Mouse (Mus musculus) liver, embryonic 13.5 days (tissue): Measurements from ENCODE around the gene Mad2l2. TPM values are rescaled to one million over a fixed set of nuclear protein-coding genes. Genes with fewer than 3 reads are reported as not detected.

Experiments
- ATAC-seq: fragments of 200-750 bp; cut with Nextera tagmentation; 2 replicates; pipeline ENCODE4 v1.8.0; 2017; ENCODE audit warnings: low read depth, mild to moderate bottlenecking, moderate number of reproducible peaks, moderate library complexity
- DNase-seq: peaks from one replicate; pipeline ENCODE4 v3.0.0; 2022
- H3K27ac ChIP-seq: fragments of 300-500 bp; sonication (generic); 2 replicates; pipeline ENCODE4 v1.5.1; 2015; ENCODE audit warnings: moderate library complexity, mild to moderate bottlenecking, inconsistent platforms
- H3K27me3 ChIP-seq: fragments of 300-500 bp; sonication (generic); 2 replicates; pipeline ENCODE4 v1.6.1; 2015; ENCODE audit warnings: mild to moderate bottlenecking, inconsistent platforms
- H3K36me3 ChIP-seq: fragments of 300-500 bp; sonication (generic); 2 replicates; pipeline ENCODE4 v1.6.1; 2015; ENCODE audit warnings: mild to moderate bottlenecking, inconsistent platforms
- H3K4me1 ChIP-seq: fragments of 300-500 bp; sonication (generic); replicated peaks from 2 replicates; pipeline ENCODE4 v1.6.1; 2015; ENCODE audit warnings: inconsistent platforms
- H3K4me2 ChIP-seq: fragments of 300-500 bp; sonication (generic); 2 replicates; pipeline ENCODE4 v1.6.1; 2015; ENCODE audit warnings: inconsistent platforms, mild to moderate bottlenecking, moderate library complexity
- H3K4me3 ChIP-seq: fragments of 300-500 bp; sonication (generic); replicated peaks from 2 replicates; pipeline ENCODE4 v1.5.1; 2015; ENCODE audit warnings: mild to moderate bottlenecking, inconsistent platforms
- H3K9ac ChIP-seq: fragments of 300-500 bp; sonication (generic); 2 replicates; pipeline ENCODE4 v1.6.1; 2015; ENCODE audit warnings: mild to moderate bottlenecking, inconsistent platforms
- H3K9me3 ChIP-seq: fragments of 300-500 bp; sonication (generic); replicated peaks from 2 replicates; pipeline ENCODE4 v1.6.1; 2016; ENCODE audit warnings: inconsistent platforms
- WGBS: fragments of 180-500 bp; shearing (Covaris S2); methylation state at CpG from one replicate; pipeline ENCODE4 v1.1.7; 2015; ENCODE audit not compliant: insufficient replicate concordance; 5-methylcytosine and 5-hydroxymethylcytosine counted together
- polyA plus RNA-seq: library from polyadenylated mRNA; unstranded; fragments of >200 nt; fragmentation: Nextera tagmentation; extraction: Ambion mirVana; gene quantifications from 2 replicates; pipeline ENCODE4 v1.2.1, GENCODE M21; 2015

The Mad2l2 gene
- polyA plus RNA-seq, 1 experiment from 2014 or later = 21.0 TPM

- WGBS = 65% methylated on average over 4 of the region's 4 CpGs
- Histone ChIP-seq H3K27me3 (no peaks in the 10 kb centered on the region), H3K4me1 (peaks cover 41% of the 10 kb centered on the region), H3K4me3 (no peak overlapping the region), H3K27ac (no peak overlapping the region), H3K36me3 (no peaks in the 10 kb centered on the region), H3K9ac (no peak overlapping the region), H3K4me2 (no peak overlapping the region), H3K9me3 (no peaks in the 10 kb centered on the region)
- DNase-seq = no peak
- ATAC-seq = no peak
Observed at GRCm38 (mm10) chr4:148089166-148089565, 41.0 kb upstream of the Mad2l2 start.

- Histone ChIP-seq H3K4me2 (no peak overlapping the region), H3K4me3 (no peak overlapping the region), H3K27me3 (no peaks in the 10 kb centered on the region), H3K4me1 (peaks cover 21% of the 10 kb centered on the region), H3K9ac (no peak overlapping the region), H3K27ac (no peak overlapping the region), H3K9me3 (no peaks in the 10 kb centered on the region), H3K36me3 (no peaks in the 10 kb centered on the region)
- ATAC-seq (no peak), DNase-seq (no peak)
- 83% methylated on average over 1 of the region's 1 CpGs for WGBS
Observed at GRCm38 (mm10) chr4:148091181-148091580, 39.0 kb upstream of the Mad2l2 start.

DNA sequence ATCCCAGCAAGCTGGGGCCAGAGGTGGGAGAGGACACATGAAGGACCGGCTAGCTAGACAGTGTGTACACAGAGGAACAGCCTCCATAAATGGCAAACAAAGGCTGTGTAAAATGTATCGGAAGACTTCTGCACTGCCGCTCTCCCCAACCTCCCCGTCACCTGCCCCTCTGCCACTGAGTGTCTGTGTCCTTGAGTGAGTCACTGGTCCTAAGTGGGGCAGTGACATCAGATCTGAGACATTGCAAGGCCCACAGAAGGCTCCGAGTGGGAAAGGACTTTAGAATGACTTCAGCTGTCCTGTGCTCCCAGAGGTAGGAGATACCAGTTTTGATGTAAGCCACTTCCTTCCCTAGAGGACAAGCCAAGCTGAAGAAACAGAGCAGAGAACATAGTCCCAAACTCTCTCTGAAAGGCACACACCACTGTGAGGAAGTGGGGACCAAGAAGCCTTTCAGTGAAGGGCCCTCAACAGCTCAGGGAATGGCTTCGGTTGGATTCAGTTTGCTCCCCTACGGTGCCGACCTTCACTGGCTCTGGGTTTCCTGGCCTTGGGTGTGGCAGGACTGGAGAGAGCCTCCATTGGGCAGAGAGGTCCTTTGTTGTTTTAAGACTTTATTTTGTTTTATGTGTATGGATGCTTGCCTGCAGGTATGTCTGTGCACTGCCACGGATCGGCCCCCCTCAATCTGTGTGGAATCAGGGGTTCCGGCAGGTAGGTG is 37.5 kb upstream of the Mad2l2 start:
- Histone ChIP-seq H3K4me1 (peaks cover 6% of the 10 kb centered on the region), H3K36me3 (no peaks in the 10 kb centered on the region), H3K9me3 (no peaks in the 10 kb centered on the region), H3K27me3 (no peaks in the 10 kb centered on the region), H3K4me2 (no peak overlapping the region), H3K9ac (no peak overlapping the region), H3K4me3 (no peak overlapping the region), H3K27ac (no peak overlapping the region)
- WGBS = 75% methylated on average over 11 of the region's 11 CpGs
- ATAC-seq (no peak), DNase-seq (no peak)

DNA sequence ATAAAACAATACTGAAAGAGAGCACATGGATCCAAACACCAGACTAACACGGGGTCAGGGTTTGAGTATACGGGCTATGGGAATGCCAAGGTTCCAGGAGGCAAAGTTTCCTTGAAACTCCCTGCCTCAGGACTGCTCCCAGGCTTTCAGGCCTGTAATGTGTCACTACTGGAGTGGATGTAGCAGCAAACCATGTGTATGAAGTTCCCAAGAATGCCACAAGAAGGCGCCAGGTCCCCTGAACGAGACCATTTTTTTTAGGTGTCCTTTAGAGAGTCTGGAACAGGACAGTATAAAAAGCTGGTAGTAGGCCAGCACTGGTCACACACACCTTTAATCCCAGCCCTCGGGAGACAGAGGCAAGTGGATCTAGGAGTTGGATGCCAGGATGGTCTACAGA is 36.0 kb upstream of the Mad2l2 start:
- H3K4me3 ChIP-seq = no peak overlapping the region
- ATAC-seq (no peak), DNase-seq (no peak)
- H3K36me3 ChIP-seq = no peaks in the 10 kb centered on the region
- H3K27me3 ChIP-seq = no peaks in the 10 kb centered on the region
- H3K4me1 ChIP-seq = no peaks in the 10 kb centered on the region
- no peak overlapping the region for H3K4me2 ChIP-seq
- H3K9ac ChIP-seq = no peak overlapping the region
- 65% methylated on average over 5 of the region's 5 CpGs for WGBS
- no peak overlapping the region for H3K27ac ChIP-seq
- no peaks in the 10 kb centered on the region for H3K9me3 ChIP-seq

DNA sequence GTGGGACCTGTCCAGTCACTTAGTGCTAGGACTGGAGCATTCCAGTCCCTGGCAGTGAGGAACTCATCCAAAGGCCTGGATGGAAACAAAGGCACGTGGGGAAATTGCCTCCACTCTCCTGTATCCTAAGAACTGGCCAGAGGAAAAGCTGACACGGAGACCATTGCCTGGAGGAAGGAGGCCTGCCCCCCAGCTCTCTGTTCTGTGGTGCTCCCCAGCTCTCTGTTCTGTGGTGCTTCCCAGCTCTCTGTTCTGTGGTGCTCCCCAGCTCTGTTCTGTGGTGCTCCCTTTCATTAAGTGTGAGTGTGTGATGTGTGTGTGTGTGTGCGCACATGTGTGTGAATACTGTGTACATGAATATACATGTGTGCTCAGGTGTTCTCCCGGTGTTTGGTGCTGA is 35.1 kb upstream of the Mad2l2 start:
- Histone ChIP-seq H3K4me2 (no peak overlapping the region), H3K27ac (no peak overlapping the region), H3K36me3 (no peaks in the 10 kb centered on the region), H3K4me1 (no peaks in the 10 kb centered on the region), H3K4me3 (no peak overlapping the region), H3K9me3 (no peaks in the 10 kb centered on the region), H3K27me3 (no peaks in the 10 kb centered on the region), H3K9ac (no peak overlapping the region)
- ATAC-seq (no peak), DNase-seq (no peak)
- 65% methylated on average over 4 of the region's 4 CpGs for WGBS

DNA sequence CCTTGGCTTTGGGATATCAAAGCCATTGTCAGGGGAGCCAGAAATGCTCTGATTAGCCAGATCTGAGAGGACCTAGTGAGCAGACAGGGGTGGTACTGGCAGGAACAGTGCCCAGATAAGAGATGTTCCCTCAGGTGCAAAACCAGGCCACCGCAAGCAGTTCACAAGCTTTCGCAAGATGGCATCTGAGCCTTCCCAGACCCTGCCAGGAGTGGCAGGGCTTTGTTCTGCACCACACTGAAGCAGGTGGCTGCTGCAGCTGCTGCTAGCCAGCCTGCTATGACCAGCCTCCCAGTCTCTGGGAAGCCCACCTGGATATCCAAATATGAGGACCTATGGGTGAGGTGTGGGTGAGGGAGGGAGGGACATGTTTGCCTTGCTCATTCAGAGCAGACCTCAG is 32.2 kb upstream of the Mad2l2 start:
- no peaks in the 10 kb centered on the region for H3K9me3 ChIP-seq
- H3K4me3 ChIP-seq = no peak overlapping the region
- ATAC-seq (no peak), DNase-seq (no peak)
- 0 out of 2 replicates have a peak, but pooled peaks cover 8% of the 10 kb centered on the region for H3K4me1 ChIP-seq
- no peak overlapping the region for H3K4me2 ChIP-seq
- H3K27ac ChIP-seq = no peak overlapping the region
- H3K9ac ChIP-seq = no peak overlapping the region
- 66% methylated on average over 2 of the region's 2 CpGs for WGBS
- no peaks in the 10 kb centered on the region for H3K27me3 ChIP-seq
- no peaks in the 10 kb centered on the region for H3K36me3 ChIP-seq

GRCm38 (mm10) chr4:148098666-148099065 is 31.5 kb upstream of the Mad2l2 start:
- Histone ChIP-seq H3K36me3 (no peaks in the 10 kb centered on the region), H3K4me3 (no peak overlapping the region), H3K4me1 (0 out of 2 replicates have a peak, but pooled peaks cover 8% of the 10 kb centered on the region), H3K27ac (no peak overlapping the region), H3K9me3 (no peaks in the 10 kb centered on the region), H3K27me3 (no peaks in the 10 kb centered on the region), H3K4me2 (no peak overlapping the region), H3K9ac (no peak overlapping the region)
- no peak for ATAC-seq
- WGBS = 42% methylated on average over 3 of the region's 3 CpGs
- no peak for DNase-seq

GRCm38 (mm10) chr4:148101801-148102527 is 28.2 kb upstream of the Mad2l2 start:
- no peak overlapping the region for H3K27ac ChIP-seq
- no peak overlapping the region; the same call in 1 of the 2 replicates for H3K9ac ChIP-seq
- 0 out of 2 replicates have a peak, but pooled peaks cover 8% of the 10 kb centered on the region for H3K4me1 ChIP-seq
- no peak for DNase-seq
- H3K4me3 ChIP-seq = no peak overlapping the region
- WGBS = 16% methylated on average over 29 of the region's 29 CpGs
- H3K36me3 ChIP-seq = no peaks in the 10 kb centered on the region
- no peaks in the 10 kb centered on the region for H3K9me3 ChIP-seq
- H3K27me3 ChIP-seq = peaks cover 3% of the 10 kb centered on the region; the same call in 1 of the 2 replicates
- ATAC-seq = peak; percentile 60
- peak overlapping the region; percentile 45 for H3K4me2 ChIP-seq

GRCm38 (mm10) chr4:148104146-148104545 is 26.0 kb upstream of the Mad2l2 start:
- Histone ChIP-seq H3K27ac (no peak overlapping the region), H3K9ac (no peak overlapping the region), H3K4me2 (no peak overlapping the region), H3K36me3 (no peaks in the 10 kb centered on the region), H3K27me3 (peaks cover 16% of the 10 kb centered on the region), H3K4me1 (peaks cover 8% of the 10 kb centered on the region; the same call in 1 of the 2 replicates), H3K9me3 (no peaks in the 10 kb centered on the region), H3K4me3 (no peak overlapping the region)
- WGBS = 71% methylated on average over 3 of the region's 3 CpGs
- DNase-seq = no peak
- no peak for ATAC-seq

GRCm38 (mm10) chr4:148107621-148108291 is 22.4 kb upstream of the Mad2l2 start:
- ATAC-seq = no peak
- peaks cover 16% of the 10 kb centered on the region for H3K27me3 ChIP-seq
- H3K27ac ChIP-seq = 0 out of 2 replicates have a peak overlapping the region, but pooled peaks have one; percentile 36
- no peak overlapping the region for H3K9ac ChIP-seq
- no peak overlapping the region for H3K4me2 ChIP-seq
- no peak for DNase-seq
- no peak overlapping the region for H3K4me3 ChIP-seq
- WGBS = 49% methylated on average over 22 of the region's 22 CpGs
- no peaks in the 10 kb centered on the region for H3K9me3 ChIP-seq
- no peaks in the 10 kb centered on the region; the same call in 1 of the 2 replicates for H3K4me1 ChIP-seq
- H3K36me3 ChIP-seq = no peaks in the 10 kb centered on the region

- Histone ChIP-seq H3K9me3 (no peaks in the 10 kb centered on the region), H3K4me1 (no peaks in the 10 kb centered on the region; the same call in 1 of the 2 replicates), H3K36me3 (no peaks in the 10 kb centered on the region), H3K9ac (no peak overlapping the region), H3K4me3 (no peak overlapping the region), H3K4me2 (no peak overlapping the region), H3K27me3 (peaks cover 16% of the 10 kb centered on the region), H3K27ac (peak overlapping the region; percentile 36; the same call in 1 of the 2 replicates)
- no peak for DNase-seq
- ATAC-seq = no peak
- 20% methylated on average over 7 of the region's 7 CpGs for WGBS
Observed at GRCm38 (mm10) chr4:148108565-148109100, 21.6 kb upstream of the Mad2l2 start.
